Mouse (Mus musculus) small intestine, adult 2 months (tissue): ENCODE data around the gene Anp32a.

Experiments used
- CTCF ChIP-seq: fragments of 200-500 bp; IDR thresholded peaks from 2 replicates; pipeline ENCODE4 v1.5.1; 2012; ENCODE audit warnings: low read depth, mild to moderate bottlenecking, control low read depth, inconsistent platforms, low read length, moderate library complexity, mixed read lengths; ENCODE audit not compliant: insufficient replicate concordance, insufficient read length; ENCODE audit errors: extremely low read depth
- POLR2A ChIP-seq: fragments of 200-500 bp; IDR thresholded peaks from 2 replicates; pipeline ENCODE4 v1.6.1; 2012; ENCODE audit warnings: low read depth, mild to moderate bottlenecking, control low read depth, inconsistent platforms, low read length, moderate library complexity

- TF ChIP-seq POLR2A (no peak), CTCF (no peak)
These were observed 81.8 kb downstream of the Anp32a start for GRCm38 (mm10) chr9:62422926-62423325.
